Mouse (Mus musculus) heart, adult 8-10 months (tissue): Measurements from ENCODE around the gene Gas2. TPM values are rescaled to one million over a fixed set of nuclear protein-coding genes. Genes with fewer than 3 reads are reported as not detected.

Experiments
- DNase-seq: peaks from one replicate; pipeline ENCODE4 v3.0.0; 2022; ENCODE audit warnings: low spot score
- total RNA-seq, 4 experiments: library from RNA; stranded (reverse); gene quantifications; 2 replicates each; pipeline ENCODE4 v1.2.4; 2022

Gene Gas2
- total RNA-seq: 1 to 10 TPM; 3.2 to 4.7 (median 4.4) TPM

GRCm38 (mm10) chr7:51861250-51862096, at the start of gene Gas2:
TSS of gene Gas2 (plus strand) at chr7:51862015.
- peak; percentile 85 for DNase-seq

- no peak for DNase-seq
Measured at GRCm38 (mm10) chr7:51815473-51816282, 46.1 kb upstream of the Gas2 start.

- DNase-seq: no peak
Measured at GRCm38 (mm10) chr7:51816283-51816839, 45.5 kb upstream of the Gas2 start.

- DNase-seq: no peak
Measured at GRCm38 (mm10) chr7:51818251-51818974, 43.4 kb upstream of the Gas2 start.

- no peak for DNase-seq
Measured at GRCm38 (mm10) chr7:51819891-51820290, 41.9 kb upstream of the Gas2 start.

GRCm38 (mm10) chr7:51821467-51821866, 40.3 kb upstream of the Gas2 start:
- DNase-seq: no peak

- DNase-seq: no peak
Measured at GRCm38 (mm10) chr7:51823562-51824338, 38.1 kb upstream of the Gas2 start.

- peak; percentile 31 for DNase-seq
Measured at GRCm38 (mm10) chr7:51831917-51832316, 29.9 kb upstream of the Gas2 start.

GRCm38 (mm10) chr7:51840515-51840914, 21.3 kb upstream of the Gas2 start:
- no peak for DNase-seq

- DNase-seq: no peak
Measured at GRCm38 (mm10) chr7:51850877-51851276, 10.9 kb upstream of the Gas2 start.

GRCm38 (mm10) chr7:51851890-51852507, 9.8 kb upstream of the Gas2 start:
- DNase-seq: no peak

- DNase-seq: peak; percentile 97
Measured at GRCm38 (mm10) chr7:51862097-51862492, 280 bp downstream of the Gas2 start, which contains the start of gene Fancf. TSS of gene Fancf (minus strand) at chr7:51862267.

- no peak for DNase-seq
Measured at GRCm38 (mm10) chr7:51862842-51863241, 1.0 kb downstream of the Gas2 start.

GRCm38 (mm10) chr7:51865336-51865735, 3.5 kb downstream of the Gas2 start:
- DNase-seq: no peak

GRCm38 (mm10) chr7:51867983-51868382, 6.2 kb downstream of the Gas2 start:
- DNase-seq: no peak

- no peak for DNase-seq
Measured at GRCm38 (mm10) chr7:51872041-51872440, 10.2 kb downstream of the Gas2 start.

- DNase-seq: no peak
Measured at GRCm38 (mm10) chr7:51872597-51872996, 10.8 kb downstream of the Gas2 start.

GRCm38 (mm10) chr7:51876316-51876715, 14.5 kb downstream of the Gas2 start:
- no peak for DNase-seq

- no peak for DNase-seq
Measured at GRCm38 (mm10) chr7:51878730-51879129, 16.9 kb downstream of the Gas2 start.

- peak; percentile 20 for DNase-seq
Measured at GRCm38 (mm10) chr7:51879136-51879723, 17.4 kb downstream of the Gas2 start.
